Mouse (Mus musculus): ENCODE data around the gene Acox1. TPM values are rescaled to one million over a fixed set of nuclear protein-coding genes. Genes with fewer than 3 reads are reported as not detected.
A peak's percentile ranks its signal among the peaks of the same experiment; 100 is the strongest.

Gene Acox1
- total and polyA plus RNA-seq, 2 experiments = 720 to 994 TPM

- H3K9ac ChIP-seq (ENCODE audit: low read depth, low read length) = no peak overlapping the region
- peaks cover under 1% of the 10 kb centered on the region; the same call in 1 of the 2 replicates for H3K36me3 ChIP-seq (ENCODE audit: control insufficient read depth, insufficient read depth, low read length)
- no peak for DNase-seq (ENCODE audit: extremely low read depth, low read depth, low spot score)
- TF ChIP-seq POLR2A (IDR thresholded peaks at IDR 0.05; ENCODE audit: extremely low read depth, insufficient read depth, low read length) (no peak), CTCF (IDR thresholded peaks at IDR 0.05; ENCODE audit: low read depth, low read length) (no peak)
- H3K27ac ChIP-seq (replicated peaks; ENCODE audit: insufficient read depth, low read depth, low read length) = no peak overlapping the region
- no peaks in the 10 kb centered on the region for H3K79me2 ChIP-seq (ENCODE audit: control insufficient read depth, insufficient read depth, low read length)
- WGBS = 57% methylated on average over 7 of the region's 7 CpGs
- H3K27me3 ChIP-seq (ENCODE audit: control insufficient read depth, insufficient read depth, low read length) = no peaks in the 10 kb centered on the region
- H3K4me3 ChIP-seq (ENCODE audit: insufficient read depth, low read depth, low read length) = no peak overlapping the region
- no peaks in the 10 kb centered on the region for H3K4me1 ChIP-seq (ENCODE audit: control insufficient read depth, insufficient read depth, low read length)
Measured at GRCm38 (mm10) chr11:116239797-116240196, 41.0 kb upstream of the Acox1 start.

DNA sequence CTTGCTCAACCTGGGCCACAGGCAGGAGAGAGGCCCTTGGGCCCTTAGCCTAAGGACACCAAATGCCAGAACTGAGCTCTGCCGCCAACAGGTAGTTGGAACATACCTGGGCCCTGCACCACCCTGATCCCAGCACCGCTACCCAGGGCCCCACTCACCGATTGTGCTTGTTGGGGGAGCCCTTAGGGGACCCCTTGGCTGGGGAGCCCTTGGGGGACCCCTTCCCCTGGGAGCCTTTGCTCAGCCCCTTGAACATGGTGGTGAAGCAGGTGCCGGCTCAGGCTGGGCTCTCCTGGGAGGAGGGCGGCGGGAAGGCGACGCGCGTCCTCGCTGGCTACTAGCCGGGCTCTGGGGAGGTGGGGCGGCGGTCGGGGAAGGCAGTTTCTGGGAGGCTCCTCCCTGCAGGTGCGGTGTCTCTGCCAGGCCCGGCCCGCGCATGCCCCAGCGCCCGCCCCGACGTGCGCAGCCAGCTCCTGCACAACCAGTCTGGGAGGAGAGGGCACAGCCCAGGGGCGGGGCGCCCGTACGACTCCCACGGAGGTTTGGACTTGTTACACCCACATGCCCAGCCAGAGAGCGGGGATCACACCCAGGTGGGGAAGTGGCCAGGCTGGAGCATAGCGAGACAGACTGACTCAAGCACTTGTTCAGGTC is 39.0 kb upstream of the Acox1 start, which contains the start of gene Evpl:
Gene Evpl, minus strand, starts transcription at position 336 of the 654 bp plus-strand sequence.
- no peaks in the 10 kb centered on the region for H3K79me2 ChIP-seq (ENCODE audit: control insufficient read depth, insufficient read depth, low read length)
- DNase-seq (ENCODE audit: extremely low read depth, low read depth, low spot score) = peak; percentile 75
- TF ChIP-seq CTCF (IDR thresholded peaks at IDR 0.05; ENCODE audit: low read depth, low read length) = no peak
- TF ChIP-seq POLR2A (IDR thresholded peaks at IDR 0.05; ENCODE audit: extremely low read depth, insufficient read depth, low read length) = no peak
- peak within 1 kb of the TSS; percentile 23; the same call in 1 of the 2 replicates for H3K4me3 ChIP-seq (ENCODE audit: insufficient read depth, low read depth, low read length)
- H3K27me3 ChIP-seq (ENCODE audit: control insufficient read depth, insufficient read depth, low read length) = 0 out of 2 replicates have a peak, but pooled peaks cover 3% of the 10 kb centered on the region
- WGBS = 14% methylated on average over 29 of the region's 31 CpGs
- H3K9ac ChIP-seq (ENCODE audit: low read depth, low read length) = peak within 1 kb of the TSS; percentile 44
- H3K27ac ChIP-seq (replicated peaks; ENCODE audit: insufficient read depth, low read depth, low read length) = no peak within 1 kb of the TSS
- no peaks in the 10 kb centered on the region for H3K36me3 ChIP-seq (ENCODE audit: control insufficient read depth, insufficient read depth, low read length)
- no peaks in the 10 kb centered on the region for H3K4me1 ChIP-seq (ENCODE audit: control insufficient read depth, insufficient read depth, low read length)

GRCm38 (mm10) chr11:116234901-116235300 is 36.1 kb upstream of the Acox1 start:
- Histone ChIP-seq H3K36me3 (ENCODE audit: control insufficient read depth, insufficient read depth, low read length) (no peaks in the 10 kb centered on the region), H3K27me3 (ENCODE audit: control insufficient read depth, insufficient read depth, low read length) (0 out of 2 replicates have a peak, but pooled peaks cover 3% of the 10 kb centered on the region), H3K4me1 (ENCODE audit: control insufficient read depth, insufficient read depth, low read length) (no peaks in the 10 kb centered on the region), H3K9ac (ENCODE audit: low read depth, low read length) (no peak overlapping the region), H3K79me2 (ENCODE audit: control insufficient read depth, insufficient read depth, low read length) (no peaks in the 10 kb centered on the region), H3K4me3 (ENCODE audit: insufficient read depth, low read depth, low read length) (no peak overlapping the region), H3K27ac (replicated peaks; ENCODE audit: insufficient read depth, low read depth, low read length) (no peak overlapping the region)
- DNase-seq (ENCODE audit: extremely low read depth, low read depth, low spot score) = peak; percentile 21
- 37% methylated on average over 8 of the region's 8 CpGs for WGBS
- TF ChIP-seq CTCF (IDR thresholded peaks at IDR 0.05; ENCODE audit: low read depth, low read length) = no peak
- no peak for TF ChIP-seq POLR2A (IDR thresholded peaks at IDR 0.05; ENCODE audit: extremely low read depth, insufficient read depth, low read length)

- 53% methylated on average over 17 of the region's 17 CpGs for WGBS
- Histone ChIP-seq H3K9ac (ENCODE audit: low read depth, low read length) (no peak overlapping the region), H3K27ac (replicated peaks; ENCODE audit: insufficient read depth, low read depth, low read length) (no peak overlapping the region), H3K79me2 (ENCODE audit: control insufficient read depth, insufficient read depth, low read length) (no peaks in the 10 kb centered on the region), H3K27me3 (ENCODE audit: control insufficient read depth, insufficient read depth, low read length) (0 out of 2 replicates have a peak, but pooled peaks cover 3% of the 10 kb centered on the region), H3K4me1 (ENCODE audit: control insufficient read depth, insufficient read depth, low read length) (no peaks in the 10 kb centered on the region), H3K4me3 (ENCODE audit: insufficient read depth, low read depth, low read length) (no peak overlapping the region), H3K36me3 (ENCODE audit: control insufficient read depth, insufficient read depth, low read length) (no peaks in the 10 kb centered on the region)
- no peak for DNase-seq (ENCODE audit: extremely low read depth, low read depth, low spot score)
- TF ChIP-seq POLR2A (IDR thresholded peaks at IDR 0.05; ENCODE audit: extremely low read depth, insufficient read depth, low read length) = no peak
- TF ChIP-seq CTCF (IDR thresholded peaks at IDR 0.05; ENCODE audit: low read depth, low read length) = no peak
Measured at GRCm38 (mm10) chr11:116232427-116232826, 33.6 kb upstream of the Acox1 start.

DNA sequence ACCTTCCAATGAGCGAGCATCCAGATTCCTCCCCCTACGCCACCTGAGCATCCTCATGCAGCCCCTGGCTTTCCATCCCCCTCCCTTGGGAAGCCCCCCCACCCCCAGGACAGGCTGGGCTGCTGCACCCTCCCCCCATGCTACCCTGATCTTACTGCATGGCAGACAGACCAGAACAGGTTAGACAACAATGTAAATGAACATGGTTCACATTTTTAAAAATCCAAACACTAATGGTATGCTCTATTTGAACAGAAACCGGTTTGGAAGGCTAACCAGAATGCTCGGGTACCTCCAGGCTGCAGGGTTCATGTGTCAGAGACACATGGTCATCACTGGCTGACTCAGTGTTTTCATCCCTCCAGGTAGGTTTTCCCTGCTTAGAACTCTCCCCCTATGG is 29.9 kb upstream of the Acox1 start:
- TF ChIP-seq POLR2A (IDR thresholded peaks at IDR 0.05; ENCODE audit: extremely low read depth, insufficient read depth, low read length) (no peak), CTCF (IDR thresholded peaks at IDR 0.05; ENCODE audit: low read depth, low read length) (no peak)
- Histone ChIP-seq H3K27me3 (ENCODE audit: control insufficient read depth, insufficient read depth, low read length) (no peaks in the 10 kb centered on the region), H3K4me1 (ENCODE audit: control insufficient read depth, insufficient read depth, low read length) (no peaks in the 10 kb centered on the region), H3K36me3 (ENCODE audit: control insufficient read depth, insufficient read depth, low read length) (no peaks in the 10 kb centered on the region), H3K4me3 (ENCODE audit: insufficient read depth, low read depth, low read length) (no peak overlapping the region), H3K79me2 (ENCODE audit: control insufficient read depth, insufficient read depth, low read length) (no peaks in the 10 kb centered on the region), H3K9ac (ENCODE audit: low read depth, low read length) (no peak overlapping the region), H3K27ac (replicated peaks; ENCODE audit: insufficient read depth, low read depth, low read length) (no peak overlapping the region)
- WGBS = 79% methylated on average over 4 of the region's 4 CpGs
- no peak for DNase-seq (ENCODE audit: extremely low read depth, low read depth, low spot score)

GRCm38 (mm10) chr11:116226414-116226813 is 27.6 kb upstream of the Acox1 start:
- H3K9ac ChIP-seq (ENCODE audit: low read depth, low read length) = no peak overlapping the region
- peak; percentile 82 for TF ChIP-seq CTCF (IDR thresholded peaks at IDR 0.05; ENCODE audit: low read depth, low read length)
- TF ChIP-seq POLR2A (IDR thresholded peaks at IDR 0.05; ENCODE audit: extremely low read depth, insufficient read depth, low read length) = no peak
- H3K27me3 ChIP-seq (ENCODE audit: control insufficient read depth, insufficient read depth, low read length) = peaks cover 4% of the 10 kb centered on the region; the same call in 1 of the 2 replicates
- no peak overlapping the region for H3K27ac ChIP-seq (replicated peaks; ENCODE audit: insufficient read depth, low read depth, low read length)
- no peaks in the 10 kb centered on the region for H3K79me2 ChIP-seq (ENCODE audit: control insufficient read depth, insufficient read depth, low read length)
- no peak overlapping the region for H3K4me3 ChIP-seq (ENCODE audit: insufficient read depth, low read depth, low read length)
- 0% methylated on average over 2 of the region's 2 CpGs for WGBS
- peak; percentile 52 for DNase-seq (ENCODE audit: extremely low read depth, low read depth, low spot score)
- H3K36me3 ChIP-seq (ENCODE audit: control insufficient read depth, insufficient read depth, low read length) = no peaks in the 10 kb centered on the region
- no peaks in the 10 kb centered on the region for H3K4me1 ChIP-seq (ENCODE audit: control insufficient read depth, insufficient read depth, low read length)

Measured in liver, adult 2 months (tissue).